Mouse (Mus musculus): ENCODE results near the gene Zan. TPM values are rescaled to one million over a fixed set of nuclear protein-coding genes. Genes with fewer than 3 reads are reported as not detected.

Gene Zan
- polyA plus RNA-seq, 1 experiment from 2014 or later, result 0.19 TPM

GRCm38 (mm10) chr5:137409451-137409850 lies 67.4 kb downstream of the Zan start:
- Histone ChIP-seq H3K27me3 (replicated peaks; ENCODE audit: control insufficient read depth, insufficient read depth, low read length) (no peaks in the 10 kb centered on the region), H3K4me3 (ENCODE audit: low read length) (no peak overlapping the region)
- ATAC-seq, result no peak

GRCm38 (mm10) chr5:137404081-137404480 lies 72.8 kb downstream of the Zan start:
- WGBS, result 81% methylated on average over 2 of the region's 2 CpGs
- no peaks in the 10 kb centered on the region for H3K36me3 ChIP-seq (ENCODE audit: control insufficient read depth, insufficient read depth, low read length)
- H3K9me3 ChIP-seq (ENCODE audit: control insufficient read depth, low read length), result no peaks in the 10 kb centered on the region
- no peak overlapping the region for H3K4me3 ChIP-seq (ENCODE audit: low read length)
- H3K27me3 ChIP-seq (replicated peaks; ENCODE audit: control insufficient read depth, insufficient read depth, low read length), result no peaks in the 10 kb centered on the region
- no peak overlapping the region for H3K9ac ChIP-seq (ENCODE audit: low read depth, low read length)
- no peak overlapping the region for H3K4me2 ChIP-seq (ENCODE audit: low read length)
- ATAC-seq, result no peak
- peaks cover 4% of the 10 kb centered on the region for H3K4me1 ChIP-seq (ENCODE audit: control insufficient read depth, insufficient read depth, low read depth, low read length)
- no peak overlapping the region for H3K27ac ChIP-seq (ENCODE audit: low read depth, low read length)

More at GRCm38 (mm10) chr5:137409451-137409850, 67.4 kb downstream of the Zan start:
- 52% methylated on average over 6 of the region's 6 CpGs for WGBS
- Histone ChIP-seq H3K36me3 (ENCODE audit: control insufficient read depth, insufficient read depth, low read length) (no peaks in the 10 kb centered on the region), H3K9ac (ENCODE audit: low read depth, low read length) (peak overlapping the region; percentile 31; the same call in 1 of the 2 replicates), H3K4me2 (ENCODE audit: low read length) (no peak overlapping the region), H3K27ac (ENCODE audit: low read depth, low read length) (no peak overlapping the region), H3K4me1 (ENCODE audit: control insufficient read depth, insufficient read depth, low read depth, low read length) (peaks cover 4% of the 10 kb centered on the region), H3K9me3 (ENCODE audit: control insufficient read depth, low read length) (no peaks in the 10 kb centered on the region)

GRCm38 (mm10) chr5:137394456-137394855 lies 82.4 kb downstream of the Zan start:
- Histone ChIP-seq H3K27me3 (replicated peaks; ENCODE audit: control insufficient read depth, insufficient read depth, low read length) (no peaks in the 10 kb centered on the region; the same call in 1 of the 2 replicates), H3K27ac (ENCODE audit: low read depth, low read length) (no peak overlapping the region), H3K4me1 (ENCODE audit: control insufficient read depth, insufficient read depth, low read depth, low read length) (no peaks in the 10 kb centered on the region), H3K9me3 (ENCODE audit: control insufficient read depth, low read length) (no peaks in the 10 kb centered on the region), H3K4me2 (ENCODE audit: low read length) (no peak overlapping the region), H3K4me3 (ENCODE audit: low read length) (no peak overlapping the region), H3K36me3 (ENCODE audit: control insufficient read depth, insufficient read depth, low read length) (no peaks in the 10 kb centered on the region), H3K9ac (ENCODE audit: low read depth, low read length) (no peak overlapping the region)
- ATAC-seq, result no peak
- WGBS, result 51% methylated on average over 7 of the region's 7 CpGs

DNA sequence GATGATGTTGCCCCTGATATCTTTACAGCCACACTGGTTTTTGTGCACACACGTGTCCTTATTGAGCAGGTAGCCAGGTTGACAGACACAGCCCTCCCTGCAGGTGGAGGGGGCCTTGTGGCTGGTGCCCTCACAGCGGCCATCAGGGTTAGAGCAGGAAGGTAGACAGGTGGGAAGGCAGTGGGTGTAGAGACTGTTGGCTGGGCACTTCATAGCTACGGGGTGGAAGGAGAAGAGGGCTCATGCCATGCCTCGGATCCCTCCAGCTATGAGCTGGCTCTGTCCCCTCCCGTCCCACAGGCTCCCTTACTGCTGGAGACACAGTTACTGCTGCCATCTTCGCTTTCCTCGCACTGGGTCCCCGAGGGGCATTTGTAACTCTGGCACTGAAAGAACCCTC lies 85.2 kb downstream of the Zan start:
- Histone ChIP-seq H3K4me3 (ENCODE audit: low read length) (no peak overlapping the region), H3K36me3 (ENCODE audit: control insufficient read depth, insufficient read depth, low read length) (no peaks in the 10 kb centered on the region), H3K4me2 (ENCODE audit: low read length) (no peak overlapping the region), H3K9me3 (ENCODE audit: control insufficient read depth, low read length) (no peaks in the 10 kb centered on the region), H3K27me3 (replicated peaks; ENCODE audit: control insufficient read depth, insufficient read depth, low read length) (no peaks in the 10 kb centered on the region; the same call in 1 of the 2 replicates), H3K27ac (ENCODE audit: low read depth, low read length) (no peak overlapping the region), H3K9ac (ENCODE audit: low read depth, low read length) (no peak overlapping the region), H3K4me1 (ENCODE audit: control insufficient read depth, insufficient read depth, low read depth, low read length) (no peaks in the 10 kb centered on the region)
- ATAC-seq, result no peak
- WGBS, result 82% methylated on average over 8 of the region's 8 CpGs

DNA sequence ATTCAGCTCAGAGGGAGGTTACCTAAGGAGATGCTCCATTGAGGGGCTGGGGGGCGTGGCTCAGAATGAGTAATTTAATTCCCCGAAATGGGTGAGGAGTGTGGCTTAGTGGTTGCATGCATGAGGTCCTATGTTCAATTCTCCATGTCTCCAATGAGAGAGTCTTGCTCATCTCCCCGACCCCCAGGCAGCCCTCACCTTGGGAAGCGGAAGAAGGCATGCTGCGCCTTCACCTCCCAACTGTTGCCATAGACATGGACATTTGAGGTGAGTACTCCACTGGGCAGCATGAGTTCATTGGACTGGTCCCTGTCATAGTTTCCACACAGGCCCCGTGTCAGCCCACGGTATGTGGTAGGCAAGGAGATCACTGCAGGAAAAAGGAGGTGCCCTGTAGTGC lies 90.2 kb downstream of the Zan start:
- no peaks in the 10 kb centered on the region for H3K36me3 ChIP-seq (ENCODE audit: control insufficient read depth, insufficient read depth, low read length)
- no peaks in the 10 kb centered on the region for H3K4me1 ChIP-seq (ENCODE audit: control insufficient read depth, insufficient read depth, low read depth, low read length)
- WGBS, result 82% methylated on average over 7 of the region's 7 CpGs
- no peak for ATAC-seq
- H3K4me3 ChIP-seq (ENCODE audit: low read length), result no peak overlapping the region
- no peak overlapping the region for H3K9ac ChIP-seq (ENCODE audit: low read depth, low read length)
- no peaks in the 10 kb centered on the region for H3K27me3 ChIP-seq (replicated peaks; ENCODE audit: control insufficient read depth, insufficient read depth, low read length)
- no peak overlapping the region for H3K27ac ChIP-seq (ENCODE audit: low read depth, low read length)
- H3K4me2 ChIP-seq (ENCODE audit: low read length), result no peak overlapping the region
- H3K9me3 ChIP-seq (ENCODE audit: control insufficient read depth, low read length), result no peaks in the 10 kb centered on the region

GRCm38 (mm10) chr5:137383441-137383840 lies 93.4 kb downstream of the Zan start:
- WGBS, result 79% methylated on average over 7 of the region's 7 CpGs
- no peaks in the 10 kb centered on the region for H3K27me3 ChIP-seq (replicated peaks; ENCODE audit: control insufficient read depth, insufficient read depth, low read length)
- ATAC-seq, result no peak

DNA sequence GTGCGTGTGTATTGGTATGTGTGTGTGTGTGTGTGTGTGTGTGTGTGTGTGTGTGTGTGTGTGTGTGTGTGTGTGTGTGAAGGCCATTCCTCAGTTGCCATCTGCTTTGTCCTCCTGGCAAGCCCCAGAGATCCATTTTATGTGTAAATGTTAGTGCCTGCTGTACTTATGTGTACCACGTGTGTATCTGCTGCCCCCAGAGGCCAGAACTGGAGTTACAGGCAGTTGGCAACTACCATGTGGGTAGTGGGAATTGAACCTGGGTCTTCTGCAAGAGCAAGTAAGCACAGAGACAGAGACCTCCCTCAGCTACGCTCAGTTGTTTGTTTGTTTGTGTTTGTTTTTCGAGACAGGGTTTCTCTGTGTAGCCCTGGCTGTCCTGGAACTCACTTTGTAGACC lies 95.7 kb downstream of the Zan start:
- no peaks in the 10 kb centered on the region for H3K36me3 ChIP-seq (ENCODE audit: control insufficient read depth, insufficient read depth, low read length)
- H3K4me1 ChIP-seq (ENCODE audit: control insufficient read depth, insufficient read depth, low read depth, low read length), result peaks cover 2% of the 10 kb centered on the region; the same call in 1 of the 2 replicates
- no peak overlapping the region for H3K27ac ChIP-seq (ENCODE audit: low read depth, low read length)
- H3K27me3 ChIP-seq (replicated peaks; ENCODE audit: control insufficient read depth, insufficient read depth, low read length), result no peaks in the 10 kb centered on the region; the same call in 1 of the 2 replicates
- H3K4me2 ChIP-seq (ENCODE audit: low read length), result no peak overlapping the region
- no peak overlapping the region for H3K9ac ChIP-seq (ENCODE audit: low read depth, low read length)
- ATAC-seq, result no peak
- no peak overlapping the region for H3K4me3 ChIP-seq (ENCODE audit: low read length)
- 57% methylated on average over 4 of the region's 4 CpGs for WGBS
- no peaks in the 10 kb centered on the region for H3K9me3 ChIP-seq (ENCODE audit: control insufficient read depth, low read length)

More at GRCm38 (mm10) chr5:137383441-137383840, 93.4 kb downstream of the Zan start:
- no peaks in the 10 kb centered on the region for H3K36me3 ChIP-seq (ENCODE audit: control insufficient read depth, insufficient read depth, low read length)
- no peak overlapping the region for H3K27ac ChIP-seq (ENCODE audit: low read depth, low read length)
- no peak overlapping the region for H3K4me3 ChIP-seq (ENCODE audit: low read length)
- no peak overlapping the region for H3K4me2 ChIP-seq (ENCODE audit: low read length)
- H3K9ac ChIP-seq (ENCODE audit: low read depth, low read length), result no peak overlapping the region
- no peaks in the 10 kb centered on the region for H3K9me3 ChIP-seq (ENCODE audit: control insufficient read depth, low read length)
- no peaks in the 10 kb centered on the region for H3K4me1 ChIP-seq (ENCODE audit: control insufficient read depth, insufficient read depth, low read depth, low read length)

- no peak overlapping the region for H3K4me2 ChIP-seq (ENCODE audit: low read length)
- ATAC-seq, result no peak
- 40% methylated on average over 9 of the region's 15 CpGs for WGBS
- H3K27me3 ChIP-seq (replicated peaks; ENCODE audit: control insufficient read depth, insufficient read depth, low read length), result no peaks in the 10 kb centered on the region; the same call in 1 of the 2 replicates
- no peak overlapping the region for H3K9ac ChIP-seq (ENCODE audit: low read depth, low read length)
- H3K4me3 ChIP-seq (ENCODE audit: low read length), result no peak overlapping the region
- H3K36me3 ChIP-seq (ENCODE audit: control insufficient read depth, insufficient read depth, low read length), result no peaks in the 10 kb centered on the region; the same call in 1 of the 2 replicates
- peaks cover 2% of the 10 kb centered on the region; the same call in 1 of the 2 replicates for H3K4me1 ChIP-seq (ENCODE audit: control insufficient read depth, insufficient read depth, low read depth, low read length)
- no peaks in the 10 kb centered on the region for H3K9me3 ChIP-seq (ENCODE audit: control insufficient read depth, low read length)
- H3K27ac ChIP-seq (ENCODE audit: low read depth, low read length), result no peak overlapping the region
These were observed 99.3 kb downstream of the Zan start for GRCm38 (mm10) chr5:137377603-137378002.

DNA sequence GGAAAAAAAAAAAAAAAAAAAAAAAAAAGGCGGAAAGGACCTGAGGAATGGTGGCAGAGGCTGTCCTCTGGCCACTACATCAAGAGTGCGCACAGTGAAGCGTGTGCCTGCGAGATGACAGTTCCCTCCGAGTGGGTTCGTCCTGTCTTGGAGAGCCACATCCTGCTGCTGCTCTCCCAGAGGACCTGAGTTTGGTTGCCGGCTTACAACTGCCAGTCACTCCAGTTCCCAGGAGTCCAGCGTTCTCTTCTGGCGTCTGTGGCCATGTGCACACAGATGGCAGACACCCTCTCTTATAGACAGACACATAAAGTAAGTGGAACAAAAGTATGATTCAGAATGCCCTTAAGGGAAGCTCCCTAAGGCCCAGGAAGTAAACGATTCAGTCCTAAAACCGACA lies 99.7 kb downstream of the Zan start:
- WGBS, result 26% methylated on average over 10 of the region's 11 CpGs
- no peak for ATAC-seq
- no peak overlapping the region for H3K4me2 ChIP-seq (ENCODE audit: low read length)

More for the DNA sequence above, 99.7 kb downstream of the Zan start:
- Histone ChIP-seq H3K9ac (ENCODE audit: low read depth, low read length) (no peak overlapping the region), H3K4me1 (ENCODE audit: control insufficient read depth, insufficient read depth, low read depth, low read length) (peaks cover 2% of the 10 kb centered on the region; the same call in 1 of the 2 replicates), H3K4me3 (ENCODE audit: low read length) (no peak overlapping the region), H3K9me3 (ENCODE audit: control insufficient read depth, low read length) (no peaks in the 10 kb centered on the region), H3K27ac (ENCODE audit: low read depth, low read length) (no peak overlapping the region), H3K27me3 (replicated peaks; ENCODE audit: control insufficient read depth, insufficient read depth, low read length) (no peaks in the 10 kb centered on the region; the same call in 1 of the 2 replicates), H3K36me3 (ENCODE audit: control insufficient read depth, insufficient read depth, low read length) (no peaks in the 10 kb centered on the region; the same call in 1 of the 2 replicates)
